Mouse (Mus musculus) cerebellum, adult 2 months (tissue): Measurements from ENCODE around the gene Ifi202b.
"Not testable (repeated sequence)": the region's sequence is repeated elsewhere in the genome, so short reads cannot be mapped to it uniquely, and the experiment has no call there.

Experiments
- CTCF ChIP-seq: fragments of 200-500 bp; IDR thresholded peaks from 2 replicates; pipeline ENCODE4 v1.5.1; 2011; ENCODE audit warnings: low read depth, mild to moderate bottlenecking, control low read depth, low read length, moderate library complexity, borderline replicate concordance; ENCODE audit not compliant: insufficient read depth
- POLR2A ChIP-seq: fragments of 200-500 bp; IDR thresholded peaks from 2 replicates; pipeline ENCODE4 v1.6.1; 2011; ENCODE audit warnings: low read length, control low read depth, borderline replicate concordance; ENCODE audit not compliant: insufficient read depth

DNA sequence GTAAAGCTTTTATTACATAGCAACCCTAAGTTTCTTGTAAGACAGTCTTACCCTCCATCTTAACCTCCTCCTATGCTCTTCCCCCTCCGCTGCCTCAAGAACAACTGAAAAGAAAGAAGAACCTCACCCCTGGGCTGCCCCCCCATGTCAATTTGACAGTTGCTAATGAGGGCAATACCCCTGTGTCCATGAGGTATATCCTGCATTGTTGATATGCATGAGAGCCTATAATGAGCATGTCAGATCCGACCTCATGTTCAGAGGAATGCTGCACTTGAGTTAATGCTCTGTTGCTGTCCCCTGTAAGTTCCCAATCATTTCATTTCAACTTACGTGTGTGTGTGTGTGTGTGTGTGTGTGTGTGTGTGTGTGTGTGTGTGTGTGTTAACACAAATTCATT lies 22.5 kb downstream of the Ifi202b start:
- not testable (repeated sequence) for TF ChIP-seq POLR2A, CTCF
